Mouse (Mus musculus): ENCODE measurements around the gene Fermt3. TPM values are rescaled to one million over a fixed set of nuclear protein-coding genes. Genes with fewer than 3 reads are reported as not detected.
"Not testable (repeated sequence)": the region's sequence is repeated elsewhere in the genome, so short reads cannot be mapped to it uniquely, and the experiment has no call there.

Fermt3 gene
- polyA plus RNA-seq, 1 experiment from 2014 or later, result 4.0 TPM

GRCm38 (mm10) chr19:6994489-6994888 is 24.8 kb downstream of the Fermt3 start:
- Histone ChIP-seq H3K9me3 (ENCODE audit: control insufficient read depth, low read length) (no peaks in the 10 kb centered on the region), H3K27me3 (replicated peaks; ENCODE audit: control insufficient read depth, insufficient read depth, low read length) (no peaks in the 10 kb centered on the region), H3K4me1 (ENCODE audit: control insufficient read depth, insufficient read depth, low read depth, low read length) (peaks cover 35% of the 10 kb centered on the region), H3K4me3 (ENCODE audit: low read length) (no peak overlapping the region), H3K4me2 (ENCODE audit: low read length) (no peak overlapping the region), H3K27ac (ENCODE audit: low read depth, low read length) (no peak overlapping the region), H3K36me3 (ENCODE audit: control insufficient read depth, insufficient read depth, low read length) (peaks cover 8% of the 10 kb centered on the region), H3K9ac (ENCODE audit: low read depth, low read length) (no peak overlapping the region)
- WGBS, result 85% methylated on average over 8 of the region's 8 CpGs
- ATAC-seq, result no peak

GRCm38 (mm10) chr19:6994002-6994401 is 25.3 kb downstream of the Fermt3 start:
- Histone ChIP-seq H3K27me3 (replicated peaks; ENCODE audit: control insufficient read depth, insufficient read depth, low read length) (no peaks in the 10 kb centered on the region), H3K9ac (ENCODE audit: low read depth, low read length) (no peak overlapping the region), H3K4me2 (ENCODE audit: low read length) (no peak overlapping the region), H3K4me1 (ENCODE audit: control insufficient read depth, insufficient read depth, low read depth, low read length) (peaks cover 35% of the 10 kb centered on the region), H3K9me3 (ENCODE audit: control insufficient read depth, low read length) (no peaks in the 10 kb centered on the region), H3K27ac (ENCODE audit: low read depth, low read length) (no peak overlapping the region), H3K36me3 (ENCODE audit: control insufficient read depth, insufficient read depth, low read length) (peaks cover 4% of the 10 kb centered on the region), H3K4me3 (ENCODE audit: low read length) (no peak overlapping the region)
- 84% methylated on average over 8 of the region's 8 CpGs for WGBS
- ATAC-seq, result no peak

GRCm38 (mm10) chr19:6993011-6993770 is 26.1 kb downstream of the Fermt3 start:
- H3K27ac ChIP-seq (ENCODE audit: low read depth, low read length), result no peak overlapping the region
- 61% methylated on average over 14 of the region's 14 CpGs for WGBS

GRCm38 (mm10) chr19:6992011-6992858 is 27.0 kb downstream of the Fermt3 start, which contains the start of gene Dnajc4:
Gene Dnajc4, minus strand, starts transcription at chr19:6992572.
- peak within 1 kb of the TSS; percentile 62 for H3K9ac ChIP-seq (ENCODE audit: low read depth, low read length)
- 1% methylated on average over 37 of the region's 37 CpGs for WGBS
- no peaks in the 10 kb centered on the region for H3K27me3 ChIP-seq (replicated peaks; ENCODE audit: control insufficient read depth, insufficient read depth, low read length)
- H3K9me3 ChIP-seq (ENCODE audit: control insufficient read depth, low read length), result no peaks in the 10 kb centered on the region
- H3K36me3 ChIP-seq (ENCODE audit: control insufficient read depth, insufficient read depth, low read length), result no peaks in the 10 kb centered on the region
- peak within 1 kb of the TSS; percentile 41 for H3K4me3 ChIP-seq (ENCODE audit: low read length)
- peak within 1 kb of the TSS; percentile 26 for H3K27ac ChIP-seq (ENCODE audit: low read depth, low read length)
- H3K4me2 ChIP-seq (ENCODE audit: low read length), result peak within 1 kb of the TSS; percentile 70
- ATAC-seq, result peak; percentile 92
- H3K4me1 ChIP-seq (ENCODE audit: control insufficient read depth, insufficient read depth, low read depth, low read length), result peaks cover 38% of the 10 kb centered on the region

More at GRCm38 (mm10) chr19:6993011-6993770, 26.1 kb downstream of the Fermt3 start:
- peaks cover 36% of the 10 kb centered on the region for H3K4me1 ChIP-seq (ENCODE audit: control insufficient read depth, insufficient read depth, low read depth, low read length)
- no peak for ATAC-seq
- peak overlapping the region; percentile 70 for H3K4me2 ChIP-seq (ENCODE audit: low read length)
- peak overlapping the region; percentile 41 for H3K4me3 ChIP-seq (ENCODE audit: low read length)
- H3K9me3 ChIP-seq (ENCODE audit: control insufficient read depth, low read length), result no peaks in the 10 kb centered on the region
- H3K9ac ChIP-seq (ENCODE audit: low read depth, low read length), result peak overlapping the region; percentile 50
- no peaks in the 10 kb centered on the region for H3K36me3 ChIP-seq (ENCODE audit: control insufficient read depth, insufficient read depth, low read length)
- no peaks in the 10 kb centered on the region for H3K27me3 ChIP-seq (replicated peaks; ENCODE audit: control insufficient read depth, insufficient read depth, low read length)

- 93% methylated on average over 6 of the region's 6 CpGs for WGBS
- not testable (repeated sequence) for H3K36me3 ChIP-seq (ENCODE audit: control insufficient read depth, insufficient read depth, low read length); H3K27me3 ChIP-seq (replicated peaks; ENCODE audit: control insufficient read depth, insufficient read depth, low read length); H3K9me3 ChIP-seq (ENCODE audit: control insufficient read depth, low read length); H3K9ac ChIP-seq (ENCODE audit: low read depth, low read length); ATAC-seq; H3K4me3 ChIP-seq (ENCODE audit: low read length); H3K4me2 ChIP-seq (ENCODE audit: low read length); H3K27ac ChIP-seq (ENCODE audit: low read depth, low read length)
- peaks cover 37% of the 10 kb centered on the region for H3K4me1 ChIP-seq (ENCODE audit: control insufficient read depth, insufficient read depth, low read depth, low read length)
Observed at GRCm38 (mm10) chr19:6991166-6991565, 28.1 kb downstream of the Fermt3 start.

GRCm38 (mm10) chr19:6990712-6991111 is 28.6 kb downstream of the Fermt3 start:
- H3K27ac ChIP-seq (ENCODE audit: low read depth, low read length), result no peak overlapping the region
- no peak overlapping the region for H3K4me2 ChIP-seq (ENCODE audit: low read length)

GRCm38 (mm10) chr19:6989251-6989650 is 30.0 kb downstream of the Fermt3 start:
- Histone ChIP-seq H3K27ac (ENCODE audit: low read depth, low read length) (no peak overlapping the region), H3K9ac (ENCODE audit: low read depth, low read length) (no peak overlapping the region), H3K4me3 (ENCODE audit: low read length) (no peak overlapping the region), H3K9me3 (ENCODE audit: control insufficient read depth, low read length) (no peaks in the 10 kb centered on the region), H3K4me1 (ENCODE audit: control insufficient read depth, insufficient read depth, low read depth, low read length) (peaks cover 29% of the 10 kb centered on the region), H3K4me2 (ENCODE audit: low read length) (no peak overlapping the region), H3K27me3 (replicated peaks; ENCODE audit: control insufficient read depth, insufficient read depth, low read length) (no peaks in the 10 kb centered on the region), H3K36me3 (ENCODE audit: control insufficient read depth, insufficient read depth, low read length) (peaks cover 3% of the 10 kb centered on the region; the same call in 1 of the 2 replicates)
- no peak for ATAC-seq
- WGBS, result 88% methylated on average over 8 of the region's 8 CpGs

More at GRCm38 (mm10) chr19:6990712-6991111, 28.6 kb downstream of the Fermt3 start:
- Histone ChIP-seq H3K36me3 (ENCODE audit: control insufficient read depth, insufficient read depth, low read length) (no peaks in the 10 kb centered on the region), H3K9me3 (ENCODE audit: control insufficient read depth, low read length) (no peaks in the 10 kb centered on the region), H3K4me1 (ENCODE audit: control insufficient read depth, insufficient read depth, low read depth, low read length) (peaks cover 41% of the 10 kb centered on the region), H3K9ac (ENCODE audit: low read depth, low read length) (no peak overlapping the region), H3K27me3 (replicated peaks; ENCODE audit: control insufficient read depth, insufficient read depth, low read length) (no peaks in the 10 kb centered on the region), H3K4me3 (ENCODE audit: low read length) (no peak overlapping the region)
- WGBS, result 85% methylated on average over 6 of the region's 6 CpGs
- ATAC-seq, result no peak

- no peak for ATAC-seq
- 2% methylated on average over 8 of the region's 8 CpGs for WGBS
Observed at GRCm38 (mm10) chr19:6987904-6988285, 31.4 kb downstream of the Fermt3 start.

More at GRCm38 (mm10) chr19:6987904-6988285, 31.4 kb downstream of the Fermt3 start:
- H3K9me3 ChIP-seq (ENCODE audit: control insufficient read depth, low read length), result no peaks in the 10 kb centered on the region
- peaks cover 5% of the 10 kb centered on the region; the same call in 1 of the 2 replicates for H3K36me3 ChIP-seq (ENCODE audit: control insufficient read depth, insufficient read depth, low read length)
- H3K9ac ChIP-seq (ENCODE audit: low read depth, low read length), result peak overlapping the region; percentile 98
- H3K4me3 ChIP-seq (ENCODE audit: low read length), result peak overlapping the region; percentile 84
- H3K27ac ChIP-seq (ENCODE audit: low read depth, low read length), result peak overlapping the region; percentile 89
- peaks cover 25% of the 10 kb centered on the region for H3K4me1 ChIP-seq (ENCODE audit: control insufficient read depth, insufficient read depth, low read depth, low read length)
- H3K4me2 ChIP-seq (ENCODE audit: low read length), result peak overlapping the region; percentile 95
- H3K27me3 ChIP-seq (replicated peaks; ENCODE audit: control insufficient read depth, insufficient read depth, low read length), result no peaks in the 10 kb centered on the region
